Mouse (Mus musculus) gonadal fat pad, adult 2 months (tissue): ENCODE data around the gene Ube2d3. TPM values are rescaled to one million over a fixed set of nuclear protein-coding genes. Genes with fewer than 3 reads are reported as not detected.
"Not testable (repeated sequence)": the region's sequence is repeated elsewhere in the genome, so short reads cannot be mapped to it uniquely, and the experiment has no call there.

ENCODE experiments used
- DNase-seq: peaks from one replicate; pipeline ENCODE4 v3.0.0-alpha.2; 2012; ENCODE audit warnings: low read depth
- polyA plus RNA-seq: library from polyadenylated mRNA; depleted of rRNA; stranded (reverse); fragments of >200 nt; gene quantifications from 2 replicates; pipeline ENCODE4 v1.2.3, GENCODE M21; 2012

The Ube2d3 gene
- polyA plus RNA-seq, 1 experiment = 246 TPM

DNA sequence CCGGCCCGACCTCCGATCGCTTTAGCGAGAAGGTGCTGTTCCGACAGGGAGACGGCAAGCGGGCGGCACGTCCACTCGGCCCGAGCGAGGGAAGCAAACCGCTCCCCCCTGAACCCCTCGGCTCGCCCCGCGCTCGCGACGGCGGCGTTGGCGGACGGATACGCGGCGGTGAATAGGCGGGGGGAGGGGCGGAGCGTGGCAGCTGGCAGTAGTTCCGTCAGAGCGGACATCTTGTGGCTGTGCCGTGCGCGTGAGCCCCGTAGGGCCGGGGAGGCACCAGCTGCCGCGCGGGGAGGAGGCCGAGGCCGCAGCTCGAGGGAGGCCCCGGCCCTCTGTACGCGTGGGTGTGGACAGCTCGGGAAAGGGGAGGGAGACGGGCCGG lies 573 bp downstream of the Ube2d3 start:
- DNase-seq = no peak

GRCm38 (mm10) chr3:135438913-135439531 lies 1.1 kb downstream of the Ube2d3 start:
- DNase-seq = no peak

- DNase-seq = no peak
Measured at GRCm38 (mm10) chr3:135439651-135440050, 1.7 kb downstream of the Ube2d3 start.

DNA sequence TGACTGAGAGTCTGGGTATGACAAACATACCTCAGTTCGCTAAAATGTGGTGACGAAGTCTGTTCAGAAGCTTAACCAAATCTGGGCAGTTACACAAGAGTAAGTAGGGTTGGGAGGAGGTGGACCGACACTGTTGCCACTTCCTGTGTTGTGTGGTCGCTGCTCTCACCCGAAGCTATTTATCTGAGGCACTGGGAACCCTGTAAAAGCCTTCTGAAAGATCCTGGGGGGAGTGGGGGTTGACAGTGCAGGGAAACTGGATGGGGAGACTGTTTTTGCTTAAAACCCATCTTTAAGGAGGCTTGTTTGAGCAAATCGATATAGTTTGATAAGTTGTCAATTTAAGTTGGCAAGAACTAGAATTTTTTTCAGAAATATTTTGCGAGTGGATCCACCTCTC lies 2.3 kb downstream of the Ube2d3 start:
- DNase-seq = no peak

DNA sequence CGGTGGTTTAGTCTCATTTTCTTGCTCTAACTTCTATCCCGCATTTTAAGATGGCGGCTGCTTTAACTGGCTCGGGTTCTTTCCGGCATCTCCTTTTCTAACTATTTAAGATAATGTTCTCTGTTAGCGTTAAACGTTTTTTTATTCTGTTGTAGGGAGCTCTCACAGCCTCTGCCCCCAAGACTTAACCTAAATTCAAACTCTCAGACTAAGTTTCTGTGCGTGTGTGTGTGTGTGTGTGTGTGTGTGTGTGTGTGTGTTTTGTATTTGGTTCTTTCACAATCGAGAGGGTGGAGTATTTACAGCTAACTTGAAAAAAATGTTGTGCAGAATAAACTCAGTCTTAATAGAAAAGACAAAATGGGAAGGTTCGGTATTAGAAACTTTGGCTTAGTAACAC lies 2.7 kb downstream of the Ube2d3 start:
- no peak for DNase-seq

GRCm38 (mm10) chr3:135444930-135445329 lies 7.0 kb downstream of the Ube2d3 start:
- no peak for DNase-seq

DNA sequence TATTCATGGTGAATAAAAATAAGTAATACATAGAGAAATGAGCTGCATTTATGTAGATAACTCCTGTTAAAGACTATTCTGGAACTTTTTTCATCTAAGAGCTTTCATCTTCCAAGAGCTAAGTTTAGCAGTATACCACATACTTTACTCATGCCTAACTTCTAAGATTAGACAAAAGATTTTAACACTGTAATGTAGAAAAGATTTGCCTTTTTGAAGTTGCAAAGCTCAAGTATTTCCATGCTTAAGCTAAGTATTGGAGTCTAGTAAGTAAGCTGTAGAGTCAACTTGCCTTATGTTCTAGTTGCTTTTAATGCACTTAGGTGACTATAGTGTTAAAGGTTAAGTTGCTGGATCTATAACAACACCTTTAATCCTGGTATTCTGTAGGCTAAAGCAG lies 21.0 kb downstream of the Ube2d3 start:
- DNase-seq = no peak

DNA sequence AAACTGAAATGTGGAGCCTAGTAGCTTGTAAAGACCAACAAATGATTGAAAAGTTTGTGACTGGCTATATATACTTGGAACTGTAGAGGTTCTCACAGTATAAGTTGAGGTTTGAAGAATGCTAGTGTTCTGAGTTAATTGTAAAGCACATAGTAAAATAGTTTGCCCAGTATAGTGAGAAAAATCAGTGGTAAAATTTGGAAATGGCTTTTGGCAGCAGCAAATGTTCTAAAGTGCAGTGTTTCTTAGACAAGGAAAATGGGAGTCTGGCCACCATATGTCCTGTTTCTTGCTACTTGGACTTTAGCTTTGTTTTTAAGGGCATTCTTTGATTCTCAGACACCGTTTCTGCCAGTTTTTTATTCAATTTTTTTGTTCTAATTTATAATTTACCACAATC lies 30.5 kb downstream of the Ube2d3 start:
- no peak for DNase-seq

- no peak for DNase-seq
Measured at GRCm38 (mm10) chr3:135469146-135469545, 31.2 kb downstream of the Ube2d3 start.

- DNase-seq = peak; percentile 78
Measured at GRCm38 (mm10) chr3:135469974-135470373, 32.0 kb downstream of the Ube2d3 start.

GRCm38 (mm10) chr3:135470823-135471222 lies 32.9 kb downstream of the Ube2d3 start:
- DNase-seq = no peak

DNA sequence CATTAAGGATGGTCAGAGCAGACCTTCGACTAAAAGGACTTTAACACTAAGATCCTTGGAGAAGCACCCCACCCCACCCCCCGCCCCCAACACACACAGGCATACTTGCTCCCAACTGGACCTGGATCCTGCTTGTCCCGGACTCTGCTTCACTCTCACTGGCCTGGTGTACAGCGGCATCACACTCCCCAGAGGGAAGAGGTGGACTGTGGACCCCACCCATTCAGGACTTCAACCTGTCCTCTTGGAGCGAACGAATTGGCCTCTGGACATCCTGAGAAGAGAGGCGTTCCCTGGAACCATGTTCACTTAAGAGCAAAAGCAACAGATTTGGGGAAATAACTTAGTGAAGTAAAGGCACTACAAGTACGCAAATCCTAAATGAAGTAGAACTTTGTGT lies 37.1 kb downstream of the Ube2d3 start:
- DNase-seq = no peak

DNA sequence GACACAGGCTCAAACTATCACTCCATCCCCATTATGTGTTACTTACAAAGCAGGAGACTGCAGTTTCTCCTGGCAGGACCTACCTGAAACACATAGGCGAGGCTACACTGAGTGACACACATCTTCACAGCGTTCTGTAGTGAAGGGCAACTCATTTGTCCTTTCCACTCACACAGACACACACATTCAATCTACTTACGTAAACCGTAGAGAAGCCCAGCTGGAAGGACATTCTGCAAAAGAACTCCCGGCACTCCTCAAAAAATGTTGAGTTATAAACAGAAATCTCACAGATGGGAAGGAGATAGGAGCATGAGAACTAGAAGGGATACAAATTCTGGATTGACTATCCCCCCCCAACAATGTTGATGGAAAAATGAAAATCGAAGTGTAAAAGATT lies 38.3 kb downstream of the Ube2d3 start:
- DNase-seq = no peak

DNA sequence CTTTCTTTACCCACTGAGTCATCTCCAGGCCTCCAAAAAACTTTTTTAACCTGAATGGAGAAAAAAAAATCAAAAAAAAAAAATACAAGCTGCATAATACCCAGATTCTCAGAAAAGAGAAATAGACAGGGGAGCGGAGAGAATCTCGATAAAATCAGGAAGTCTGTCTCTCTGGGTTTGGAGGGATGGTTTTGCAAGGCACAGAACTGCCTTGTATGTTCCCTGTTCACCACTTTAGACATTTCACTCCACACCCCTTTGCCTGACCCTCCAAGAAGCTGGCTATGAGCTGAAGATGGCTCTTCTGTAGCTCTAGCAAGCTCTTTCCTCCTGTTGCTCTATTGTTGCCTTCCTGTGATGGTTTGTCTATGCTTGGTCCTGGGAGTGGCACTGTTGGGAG lies 39.0 kb downstream of the Ube2d3 start:
- DNase-seq = no peak

DNA sequence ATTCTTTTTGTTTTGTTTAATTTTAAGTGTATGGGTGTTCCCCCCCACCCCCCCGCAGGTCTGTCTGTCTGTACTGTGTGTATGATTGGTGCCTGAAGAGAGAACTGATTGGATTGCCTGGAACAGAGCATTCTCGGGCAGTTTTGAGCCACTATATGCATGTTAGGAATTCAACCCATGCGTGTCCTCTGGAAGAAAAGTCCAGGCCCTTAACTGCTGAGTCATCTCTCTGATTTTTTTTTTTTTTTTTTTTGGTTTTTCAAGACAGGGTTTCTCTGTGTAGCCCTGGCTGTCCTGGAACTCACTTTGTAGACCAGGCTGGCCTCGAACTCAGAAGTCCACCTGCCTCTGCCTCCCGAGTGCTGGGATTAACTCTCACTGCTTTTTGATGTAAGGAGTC lies 41.1 kb downstream of the Ube2d3 start:
- not testable (repeated sequence) for DNase-seq

- no peak for DNase-seq
Measured at GRCm38 (mm10) chr3:135480767-135481166, 42.8 kb downstream of the Ube2d3 start.

- DNase-seq = no peak
Measured at GRCm38 (mm10) chr3:135481608-135482007, 43.7 kb downstream of the Ube2d3 start.

- not testable (repeated sequence) for DNase-seq
Measured at GRCm38 (mm10) chr3:135484650-135485049, 46.7 kb downstream of the Ube2d3 start.

DNA sequence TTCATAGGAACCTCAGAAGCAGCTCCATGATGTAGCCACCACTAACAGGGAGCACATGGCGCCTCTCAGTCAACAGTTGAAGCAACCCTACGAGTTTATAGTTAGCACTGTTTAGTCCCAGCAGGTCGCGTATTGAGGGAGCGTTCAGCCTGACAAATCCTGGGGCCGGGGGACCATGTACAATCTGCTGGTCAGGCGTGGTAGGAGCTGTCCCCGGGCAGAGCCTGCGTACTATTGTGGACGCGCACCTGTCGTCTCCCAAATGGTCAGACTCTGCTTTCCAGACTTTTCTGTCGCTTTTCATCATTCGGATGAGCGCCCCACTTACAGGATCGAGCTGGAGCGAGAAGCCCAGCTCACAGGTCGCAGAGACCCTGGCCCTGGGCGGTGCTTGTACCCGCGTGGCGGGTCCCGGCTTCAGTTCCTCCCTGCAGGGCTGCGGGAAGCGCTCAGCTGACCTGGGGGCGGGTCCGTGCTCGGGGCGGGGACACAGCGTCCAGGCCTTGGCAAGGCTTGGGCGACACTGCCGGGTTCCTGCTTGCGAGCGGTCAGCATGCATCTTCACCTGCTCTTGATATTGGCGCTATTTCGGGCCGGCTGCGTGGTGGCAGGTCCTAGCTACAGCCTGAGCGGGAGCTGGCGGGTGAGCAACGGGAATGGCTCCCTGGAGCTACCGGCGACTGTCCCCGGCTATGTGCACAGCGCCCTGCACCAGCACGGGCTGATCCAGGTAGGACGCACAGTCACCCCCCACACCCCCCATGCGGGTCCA lies 47.4 kb downstream of the Ube2d3 start, which contains the start of gene Manba:
Manba (plus strand) TSS at position 484 of the 772 bp plus-strand sequence.
- DNase-seq = no peak

DNA sequence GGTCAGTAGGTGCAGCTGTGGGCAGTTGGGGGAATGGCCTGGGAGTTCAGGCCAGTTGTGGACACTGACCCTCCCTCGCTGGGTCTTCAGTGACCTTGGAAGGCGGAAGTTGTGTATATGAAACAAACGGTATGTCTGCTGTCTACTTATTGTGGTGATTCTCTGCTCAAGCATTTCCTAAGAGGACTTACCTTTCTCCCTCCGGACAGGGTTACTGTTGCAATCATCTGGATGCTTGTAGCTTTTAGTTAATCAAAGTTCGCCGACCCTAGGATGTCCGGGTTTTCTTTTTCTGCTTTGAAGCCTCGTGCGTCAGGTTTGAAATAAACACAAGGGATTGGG lies 47.9 kb downstream of the Ube2d3 start:
- DNase-seq = no peak

DNA sequence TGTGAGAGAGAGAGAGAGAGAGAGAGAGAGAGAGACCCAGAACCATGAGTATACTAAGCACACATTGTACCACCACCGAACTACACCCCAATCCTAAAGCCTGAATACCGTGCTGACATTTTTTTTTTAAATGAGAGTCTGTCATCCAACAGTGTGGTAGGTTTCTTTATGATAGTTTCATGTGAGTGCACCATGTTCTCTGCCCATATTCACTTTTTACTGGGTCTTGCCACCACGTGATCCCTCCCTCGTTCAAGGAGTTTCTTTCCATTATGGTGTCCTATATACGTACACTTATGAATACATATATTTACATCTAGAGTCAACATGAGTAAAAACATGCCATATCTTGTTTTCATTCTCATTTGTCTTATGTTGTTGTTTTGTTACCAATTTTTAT lies 48.4 kb downstream of the Ube2d3 start:
- no peak for DNase-seq

- no peak for DNase-seq
Measured at GRCm38 (mm10) chr3:135487803-135488202, 49.9 kb downstream of the Ube2d3 start.

DNA sequence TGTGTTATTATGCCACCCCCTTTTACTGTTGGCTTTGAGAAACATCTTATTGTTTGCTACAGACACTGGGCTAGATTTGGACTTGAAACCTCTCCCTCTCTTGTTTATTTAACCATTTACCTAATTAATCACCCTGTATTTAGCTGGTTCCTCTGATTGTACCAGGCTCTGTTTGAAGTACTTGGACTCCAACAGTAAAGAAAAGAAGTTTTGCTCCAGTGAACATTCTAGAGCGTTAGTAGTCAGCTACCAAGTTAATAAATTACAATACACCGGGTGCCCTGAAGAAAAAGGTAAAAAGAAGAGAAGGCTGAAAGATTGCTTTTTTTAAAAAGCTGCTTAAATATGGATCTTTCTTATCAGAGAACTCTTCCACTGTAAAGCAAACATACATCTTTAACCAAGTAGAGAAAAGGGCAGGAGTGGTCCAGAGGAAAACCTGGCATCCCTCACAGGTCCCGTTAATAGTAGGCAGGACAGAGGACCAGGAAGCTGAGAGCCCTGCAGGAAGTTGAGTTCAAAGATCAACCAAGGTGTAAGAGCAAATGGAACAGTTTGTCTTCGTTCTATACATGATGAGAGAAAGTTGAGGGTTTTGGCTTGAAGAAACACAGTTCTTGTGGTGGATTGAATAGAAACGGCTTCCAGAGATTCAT lies 52.0 kb downstream of the Ube2d3 start:
- DNase-seq = no peak
